Mouse (Mus musculus) erythroblast, embryonic 14.5 days (primary cell): ENCODE measurements around the gene Ppfia4.

Experiments
- GATA1 ChIP-seq: IDR thresholded peaks from 2 replicates; pipeline ENCODE4 v1.6.1; 2012; ENCODE audit warnings: low read length, inconsistent platforms, mixed read lengths
- TAL1 ChIP-seq: IDR thresholded peaks from 3 replicates; pipeline ENCODE4 v1.6.1; 2012; ENCODE audit warnings: low read length, inconsistent platforms, mixed read lengths

DNA sequence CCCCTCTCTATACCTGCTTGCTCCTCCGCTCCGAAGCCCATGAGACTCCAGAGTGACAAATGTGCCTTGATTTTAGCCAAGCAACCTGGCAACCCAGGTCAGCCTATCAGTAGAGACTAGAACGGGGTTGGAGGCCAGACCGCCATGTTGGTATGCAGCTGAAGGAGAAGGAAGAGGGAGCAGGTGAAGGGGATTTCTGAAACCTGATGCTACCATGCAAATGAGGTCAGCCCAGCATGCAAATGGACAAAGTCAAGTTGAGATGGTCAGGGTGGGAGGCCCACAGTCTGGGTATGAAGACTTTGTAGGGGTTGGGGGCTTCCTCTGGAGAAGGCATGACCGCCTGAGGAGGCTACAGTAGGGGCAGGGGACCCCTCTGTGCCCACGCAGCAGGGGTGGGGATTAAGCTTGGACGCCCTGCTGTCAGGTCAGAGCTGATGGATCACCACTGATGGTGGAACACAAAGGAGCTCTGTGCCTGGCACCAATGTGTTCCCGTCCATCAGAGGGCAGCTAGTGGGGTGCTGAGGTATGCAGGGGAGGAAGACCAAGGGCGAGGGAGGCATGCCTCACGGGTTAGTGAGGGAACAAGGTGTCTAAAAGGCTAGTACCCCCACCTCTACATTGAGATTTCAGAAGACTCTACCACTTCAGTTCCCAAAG, 47.1 kb downstream of the Ppfia4 start:
- TF ChIP-seq TAL1 (no peak), GATA1 (no peak)
